Mouse (Mus musculus) gastrocnemius, adult 2 months (tissue): Measurements from ENCODE around the gene Ppef2. TPM values are rescaled to one million over a fixed set of nuclear protein-coding genes. Genes with fewer than 3 reads are reported as not detected.

Experiments used
- DNase-seq: peaks from one replicate; pipeline ENCODE4 v3.0.0; 2022
- H3K27ac ChIP-seq: fragments of 200-600 bp; 2 replicates; pipeline ENCODE4 v1.8.1; 2022; ENCODE audit warnings: mild to moderate bottlenecking
- H3K4me3 ChIP-seq: fragments of 200-600 bp; 2 replicates; pipeline ENCODE4 v1.8.1; 2022; ENCODE audit warnings: mild to moderate bottlenecking, moderate library complexity
- CTCF ChIP-seq: fragments of 200-600 bp; IDR thresholded peaks from 2 replicates; pipeline ENCODE4 v1.8.1; 2022; ENCODE audit warnings: antibody characterized with exemption, mild to moderate bottlenecking, moderate library complexity
- intact Hi-C: fragments of 180-260 bp; cut with DNase I; formaldehyde crosslinking; loops from one replicate; pipeline ENCODE4 v1.15.1; 2025
- total RNA-seq, 2 experiments: library from RNA; stranded (reverse); gene quantifications; 2 replicates each; pipeline ENCODE4 v1.2.3; 2021

Gene Ppef2
- total RNA-seq, 2 experiments from 2014 or later, result not detected

- Histone ChIP-seq H3K4me3 (no peak overlapping the region), H3K27ac (no peak overlapping the region)
- no peak for TF ChIP-seq CTCF
- DNase-seq, result no peak
- intact Hi-C loops, result no loop called here
Measured at GRCm38 (mm10) chr5:92229514-92229913, 26.6 kb downstream of the Ppef2 start.

GRCm38 (mm10) chr5:92228776-92229175 lies 27.3 kb downstream of the Ppef2 start:
- Histone ChIP-seq H3K4me3 (no peak overlapping the region), H3K27ac (no peak overlapping the region)
- DNase-seq, result no peak
- no peak for TF ChIP-seq CTCF
- intact Hi-C loops, result no loop called here

- no peak overlapping the region for H3K27ac ChIP-seq
- H3K4me3 ChIP-seq, result no peak overlapping the region
- DNase-seq, result peak; percentile 27
- no peak for TF ChIP-seq CTCF
- intact Hi-C loops, result no loop called here
Measured at GRCm38 (mm10) chr5:92227782-92228181, 28.3 kb downstream of the Ppef2 start.

GRCm38 (mm10) chr5:92220287-92220902 lies 35.7 kb downstream of the Ppef2 start:
- peak; percentile 45 for DNase-seq
- Histone ChIP-seq H3K4me3 (no peak overlapping the region), H3K27ac (no peak overlapping the region)
- TF ChIP-seq CTCF, result no peak
- intact Hi-C loops, result no loop called here

GRCm38 (mm10) chr5:92219826-92220225 lies 36.3 kb downstream of the Ppef2 start:
- DNase-seq, result no peak
- Histone ChIP-seq H3K27ac (no peak overlapping the region), H3K4me3 (no peak overlapping the region)
- TF ChIP-seq CTCF, result no peak
- intact Hi-C loops, result no loop called here

- no peak overlapping the region for H3K27ac ChIP-seq
- DNase-seq, result no peak
- intact Hi-C loops, result no loop called here
- H3K4me3 ChIP-seq, result no peak overlapping the region
- no peak for TF ChIP-seq CTCF
Measured at GRCm38 (mm10) chr5:92218915-92219793, 36.9 kb downstream of the Ppef2 start.

GRCm38 (mm10) chr5:92215308-92215707 lies 40.8 kb downstream of the Ppef2 start, which contains the start of gene U90926:
Gene U90926, minus strand, starts transcription at chr5:92215408.
- no peak within 1 kb of the TSS for H3K27ac ChIP-seq
- intact Hi-C loops, result no loop called here
- no peak for DNase-seq
- no peak for TF ChIP-seq CTCF
- H3K4me3 ChIP-seq, result no peak within 1 kb of the TSS

- Histone ChIP-seq H3K4me3 (no peak overlapping the region), H3K27ac (no peak overlapping the region)
- intact Hi-C loops, result no loop called here
- DNase-seq, result no peak
- no peak for TF ChIP-seq CTCF
Measured at GRCm38 (mm10) chr5:92212231-92212630, 43.8 kb downstream of the Ppef2 start.

GRCm38 (mm10) chr5:92210205-92210604 lies 45.9 kb downstream of the Ppef2 start:
- no peak for TF ChIP-seq CTCF
- H3K4me3 ChIP-seq, result no peak overlapping the region
- DNase-seq, result no peak
- H3K27ac ChIP-seq, result no peak overlapping the region
- intact Hi-C loops, result no loop called here

- Histone ChIP-seq H3K27ac (peak overlapping the region; percentile 73), H3K4me3 (no peak overlapping the region)
- DNase-seq, result no peak
- no peak for TF ChIP-seq CTCF
- intact Hi-C loops, result no loop called here
Measured at GRCm38 (mm10) chr5:92206121-92206520, 50.0 kb downstream of the Ppef2 start.

- peak overlapping the region; percentile 73 for H3K27ac ChIP-seq
- peak overlapping the region; percentile 15; the same call in 1 of the 2 replicates for H3K4me3 ChIP-seq
- DNase-seq, result peak; percentile 40
- TF ChIP-seq CTCF, result no peak
- intact Hi-C loops, result no loop called here
Measured at GRCm38 (mm10) chr5:92205706-92206105, 50.4 kb downstream of the Ppef2 start.

- no peak for TF ChIP-seq CTCF
- peak overlapping the region; percentile 73 for H3K27ac ChIP-seq
Measured at GRCm38 (mm10) chr5:92205184-92205583, 50.9 kb downstream of the Ppef2 start.

GRCm38 (mm10) chr5:92204162-92205036 lies 51.7 kb downstream of the Ppef2 start:
- intact Hi-C loops, result no loop called here
- Histone ChIP-seq H3K27ac (0 out of 2 replicates have a peak overlapping the region, but pooled peaks have one; percentile 12), H3K4me3 (no peak overlapping the region)
- DNase-seq, result no peak
- no peak for TF ChIP-seq CTCF

More at GRCm38 (mm10) chr5:92205184-92205583, 50.9 kb downstream of the Ppef2 start:
- DNase-seq, result no peak
- peak overlapping the region; percentile 15; the same call in 1 of the 2 replicates for H3K4me3 ChIP-seq
- intact Hi-C loops, result no loop called here
